Mouse (Mus musculus) 3T3-L1 (cell line): ENCODE results near the gene Bcl7a.
A peak's percentile ranks its signal among the peaks of the same experiment; 100 is the strongest.

ENCODE experiments used
- DNase-seq: peaks from one replicate; pipeline ENCODE4 v3.0.0-alpha.2; 2015; ENCODE audit warnings: low read depth, low spot score

The Bcl7a gene

DNA sequence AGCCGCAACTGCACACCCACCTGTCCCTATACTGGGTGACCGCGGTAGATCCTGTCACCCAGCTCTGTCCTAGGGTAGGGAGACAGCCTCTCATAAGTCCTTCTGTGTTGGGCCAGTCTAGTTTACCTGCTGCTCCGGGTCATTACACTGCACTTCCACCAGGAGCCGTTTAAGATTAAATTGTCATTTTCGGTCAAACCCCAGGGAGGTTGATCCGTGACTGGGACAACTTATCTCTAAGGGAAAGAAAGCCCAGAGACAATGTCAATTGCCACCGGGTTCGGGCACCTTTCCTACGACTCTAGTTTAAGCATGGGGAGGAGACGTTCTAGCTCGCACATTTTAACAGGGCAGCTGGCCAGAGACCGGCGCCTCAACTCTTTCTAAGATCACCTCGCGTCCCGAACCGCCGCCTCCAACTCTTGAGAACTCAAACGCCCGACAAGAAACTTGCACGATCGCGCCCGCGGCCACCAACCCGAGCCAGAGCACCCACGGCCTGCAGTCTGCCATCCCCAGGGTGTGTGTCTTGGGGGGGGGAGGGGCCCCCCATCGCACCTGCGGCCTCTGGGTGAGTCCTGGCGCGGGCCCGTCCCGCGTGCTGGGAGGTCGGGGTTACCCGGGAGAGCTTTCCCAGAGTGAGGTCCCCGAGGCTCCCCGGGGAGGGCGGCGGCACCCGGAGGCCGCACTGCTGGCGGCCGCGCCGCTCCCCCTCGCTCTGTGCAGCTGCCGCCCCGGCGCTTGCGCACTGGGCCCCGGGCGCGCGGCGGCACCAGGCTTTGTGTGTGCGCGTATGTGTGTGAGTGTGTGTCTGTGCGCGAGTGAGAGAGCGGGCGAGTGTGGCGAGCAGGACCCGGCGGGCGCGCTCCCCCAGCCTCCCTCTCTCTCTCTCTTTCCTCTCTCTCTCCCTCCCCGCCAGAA lies at the start of gene Bcl7a:
TSS of gene Bcl7a (plus strand) at position 128 of the 921 bp plus-strand sequence.
- peak; percentile 81 for DNase-seq

DNA sequence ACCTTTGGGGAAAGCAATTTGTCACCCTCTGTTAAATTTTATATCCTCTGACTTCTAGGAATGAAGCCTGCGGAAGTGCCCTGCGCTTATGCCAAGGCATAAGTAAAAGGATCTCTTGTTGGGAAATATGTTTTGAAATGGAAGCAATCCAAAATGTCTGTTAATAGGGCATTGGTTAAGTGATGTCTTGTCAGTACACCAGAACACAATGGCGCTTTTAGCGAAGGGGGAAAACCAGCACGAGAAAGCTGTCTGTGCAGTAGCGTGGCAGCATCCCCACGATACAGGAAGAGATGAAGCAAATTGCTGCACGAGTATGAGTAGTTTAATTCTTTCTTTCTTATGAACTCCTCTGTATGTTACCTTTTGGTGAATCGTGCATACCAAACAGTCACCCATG lies 49.0 kb upstream of the Bcl7a start:
- DNase-seq = no peak

GRCm38 (mm10) chr5:123296224-123296806 lies 47.3 kb upstream of the Bcl7a start:
- DNase-seq = peak; percentile 14

GRCm38 (mm10) chr5:123296972-123297754 lies 46.5 kb upstream of the Bcl7a start:
- DNase-seq = no peak

DNA sequence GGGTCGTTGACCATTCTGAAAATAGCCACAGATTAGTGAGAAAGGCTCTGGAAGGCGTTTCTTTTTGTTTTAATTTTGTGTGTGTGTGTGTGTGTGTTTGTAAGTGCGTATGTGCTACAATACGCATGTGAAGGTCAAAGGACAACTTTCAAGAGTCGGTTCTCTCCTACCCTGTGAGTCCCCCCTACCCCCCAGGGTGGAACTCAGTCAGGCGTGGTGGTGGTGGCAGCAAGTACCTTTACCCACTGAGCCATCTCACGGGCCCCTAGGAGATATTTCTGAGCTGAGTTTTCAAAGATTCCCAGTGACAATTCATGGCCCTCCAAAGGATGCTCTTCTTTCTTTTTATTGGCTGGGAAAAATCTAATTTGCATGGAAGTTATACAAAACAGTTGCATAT lies 45.8 kb upstream of the Bcl7a start:
- DNase-seq = no peak

- peak; percentile 27 for DNase-seq
These were observed 45.1 kb upstream of the Bcl7a start for GRCm38 (mm10) chr5:123298526-123298925.

GRCm38 (mm10) chr5:123300496-123301034 lies 43.1 kb upstream of the Bcl7a start:
- no peak for DNase-seq

GRCm38 (mm10) chr5:123301780-123302521 lies 41.7 kb upstream of the Bcl7a start:
- DNase-seq = no peak

DNA sequence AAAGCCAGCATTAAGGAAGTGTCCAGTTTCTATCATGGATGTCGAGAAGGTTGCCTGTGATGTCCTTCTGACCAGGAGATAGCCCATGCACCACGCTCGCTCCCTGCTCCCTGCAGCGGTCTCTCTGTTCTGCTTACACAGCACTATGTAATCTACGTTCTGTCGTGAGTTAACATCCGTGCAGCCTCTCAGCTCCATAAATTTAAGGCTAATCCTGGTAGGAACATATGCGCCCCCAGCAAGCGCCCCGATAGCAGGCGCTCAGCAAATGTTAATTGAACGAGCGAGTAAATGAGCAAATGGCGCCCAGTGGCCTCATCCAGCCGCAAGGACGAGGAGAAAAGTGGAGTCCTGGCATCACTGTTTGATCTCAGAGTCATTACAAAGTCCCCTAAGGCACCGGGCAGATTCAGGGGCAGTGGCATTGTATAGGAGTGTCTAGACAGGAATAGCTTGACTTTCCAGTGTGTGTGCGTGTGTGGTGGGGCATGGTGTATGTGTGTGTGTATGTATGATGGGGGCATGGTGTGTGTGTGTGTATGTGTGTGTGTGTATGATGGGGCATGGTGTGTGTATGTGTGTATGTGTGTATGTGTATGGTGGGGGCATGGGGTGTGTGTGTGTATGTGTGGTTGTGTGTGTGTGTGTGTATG lies 35.9 kb upstream of the Bcl7a start:
- no peak for DNase-seq

DNA sequence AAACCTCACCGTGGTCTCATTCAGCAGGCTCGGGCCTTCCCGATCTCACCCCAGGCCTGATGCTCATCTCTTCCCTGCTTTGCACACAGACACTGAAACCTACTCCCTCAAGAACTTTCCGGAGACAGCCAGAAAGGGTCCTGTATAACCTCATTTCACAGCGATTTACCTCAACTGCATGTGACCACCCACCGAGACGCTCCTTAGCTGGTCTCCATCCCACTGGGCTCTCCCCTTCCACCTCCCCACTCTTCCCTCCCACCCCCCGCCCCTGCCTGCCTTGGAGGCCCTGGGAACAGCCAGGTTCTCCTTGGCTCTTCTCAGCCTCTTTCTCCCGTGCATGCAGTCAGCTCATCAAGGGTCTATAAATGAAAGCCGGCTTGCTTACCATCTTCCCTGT lies 33.8 kb upstream of the Bcl7a start:
- no peak for DNase-seq

DNA sequence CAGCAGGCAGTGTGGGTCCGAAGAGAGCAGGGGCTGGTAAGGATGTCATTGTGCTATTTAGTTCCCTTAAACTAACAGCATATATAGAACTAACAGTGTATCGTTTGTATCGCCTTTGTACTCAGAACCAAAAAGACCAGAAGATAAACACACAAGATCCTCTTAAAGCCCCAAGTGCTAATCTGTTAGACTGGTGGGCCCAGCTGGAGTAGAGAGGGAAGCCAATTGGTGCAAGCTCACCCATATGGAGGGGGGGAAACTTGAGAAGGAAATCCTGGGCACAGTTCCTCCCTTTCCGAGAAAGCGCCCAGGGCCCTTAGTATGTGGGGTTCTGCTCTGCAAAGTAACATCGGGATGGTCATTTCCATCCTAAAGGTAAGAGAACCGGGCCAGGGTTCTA lies 33.4 kb upstream of the Bcl7a start:
- no peak for DNase-seq

DNA sequence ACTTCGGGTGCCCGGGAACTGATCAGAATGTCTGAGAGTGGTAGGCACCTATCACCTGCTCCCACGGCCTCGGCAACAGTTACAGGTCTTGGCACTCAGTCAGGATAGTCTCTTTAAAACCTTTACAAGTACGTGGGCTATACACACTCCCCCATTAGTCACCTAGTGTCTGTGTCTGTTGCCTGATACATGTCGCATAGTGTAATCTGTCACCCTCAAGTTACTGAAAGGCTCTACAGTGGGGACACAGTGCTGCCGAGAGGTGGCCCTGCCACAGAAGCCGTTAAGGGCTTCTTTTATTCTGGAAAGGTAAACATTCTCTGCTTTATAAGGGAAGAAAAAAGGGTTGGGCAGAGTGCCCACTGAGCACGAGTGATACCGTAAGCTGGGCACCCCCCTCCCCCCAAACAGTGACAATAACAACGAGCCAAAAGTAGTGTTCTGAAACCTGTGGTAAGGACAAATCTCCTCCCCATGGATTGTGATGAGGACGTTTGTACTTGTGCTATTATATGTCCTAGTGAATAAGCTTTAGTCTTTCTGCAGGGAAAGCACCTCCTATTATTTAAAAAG lies 30.5 kb upstream of the Bcl7a start:
- DNase-seq = no peak

DNA sequence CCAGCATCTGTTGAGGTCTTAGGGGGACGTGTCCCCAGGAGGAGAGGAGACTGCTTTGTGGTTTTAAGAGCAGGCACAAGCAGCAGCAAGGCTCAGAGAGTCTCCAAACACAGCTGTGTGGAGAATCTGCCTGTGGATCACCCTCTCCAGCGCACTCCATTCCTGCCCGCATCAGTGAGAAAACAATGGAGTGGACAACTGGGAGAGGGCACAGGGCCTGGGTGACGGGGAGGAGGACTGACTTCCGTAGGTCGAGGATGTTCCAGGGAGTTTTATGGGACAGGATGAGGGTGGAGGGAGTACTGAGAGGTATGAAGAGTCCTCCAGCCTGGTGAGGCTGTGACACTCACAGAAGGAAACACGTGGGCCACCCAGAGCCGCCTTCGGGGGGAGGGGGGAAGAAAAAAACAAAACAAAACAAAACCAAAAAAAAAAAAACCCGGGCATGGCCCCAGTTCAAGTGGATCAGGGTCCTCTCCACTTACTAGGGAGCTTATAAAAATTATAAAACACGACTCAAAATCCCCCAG lies 29.7 kb upstream of the Bcl7a start:
- DNase-seq = no peak

GRCm38 (mm10) chr5:123315219-123315866 lies 28.3 kb upstream of the Bcl7a start:
- DNase-seq = no peak

DNA sequence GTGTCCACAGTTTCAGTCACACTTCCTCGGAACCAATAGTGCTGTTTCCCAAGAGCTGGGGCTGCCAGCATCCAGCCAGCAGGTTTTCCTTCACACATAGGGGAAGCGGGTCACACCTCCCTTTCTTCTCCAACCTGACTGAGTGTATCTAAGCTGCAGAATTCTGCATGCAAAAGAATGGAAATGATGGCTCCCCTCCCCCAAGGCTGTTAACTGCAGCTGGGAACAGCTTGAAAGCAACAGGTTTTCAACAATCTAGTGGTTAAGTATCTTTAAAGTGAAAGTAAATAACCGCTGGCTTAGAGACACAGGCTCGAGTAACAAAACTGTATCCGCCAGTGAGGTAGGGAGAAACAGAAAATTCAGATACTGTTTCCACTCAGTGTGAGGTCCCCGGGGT lies 25.6 kb upstream of the Bcl7a start:
- DNase-seq = no peak

GRCm38 (mm10) chr5:123320136-123320535 lies 23.5 kb upstream of the Bcl7a start:
- DNase-seq = no peak

GRCm38 (mm10) chr5:123324242-123324641 lies 19.4 kb upstream of the Bcl7a start:
- DNase-seq = no peak

DNA sequence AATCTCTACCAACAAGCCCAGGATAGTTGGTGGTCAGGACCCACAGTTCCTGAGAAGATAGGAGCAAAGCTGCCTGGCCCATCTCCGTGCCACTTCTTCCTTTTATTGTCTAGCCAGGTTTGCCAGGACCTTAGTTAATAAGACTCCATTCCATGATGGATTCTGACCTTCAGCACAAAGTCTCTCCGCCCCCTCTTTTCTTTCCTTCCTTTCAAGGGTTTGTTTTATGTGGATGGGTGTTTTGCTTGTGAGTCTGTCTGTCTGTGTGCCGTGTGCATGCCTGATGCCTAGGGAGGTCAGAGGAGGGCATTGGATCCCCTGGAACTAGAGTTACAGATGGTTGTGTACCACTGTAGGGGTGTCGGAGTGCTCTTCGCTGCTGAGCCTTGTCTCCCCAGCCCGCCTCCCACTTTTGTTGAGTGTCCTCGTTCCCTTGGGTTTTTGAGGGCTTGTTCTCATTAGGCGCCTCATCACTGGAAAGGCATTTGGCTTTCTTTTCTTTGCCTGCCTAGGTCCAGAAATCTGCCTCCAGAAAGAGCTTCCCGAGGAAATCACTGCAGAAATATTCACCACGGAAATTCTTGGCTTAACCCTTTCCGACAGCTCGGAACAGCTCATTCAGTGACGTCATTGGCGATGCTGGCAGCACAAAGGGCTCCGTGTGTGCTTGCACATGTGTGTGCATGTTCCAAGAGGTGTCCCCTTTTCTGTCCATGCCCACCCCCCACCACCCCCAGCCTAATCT lies 17.5 kb upstream of the Bcl7a start:
- DNase-seq = peak; percentile 90

- no peak for DNase-seq
These were observed 16.9 kb upstream of the Bcl7a start for GRCm38 (mm10) chr5:123326751-123327148.
